Mouse (Mus musculus) c-Kit-negative CD71-positive TER-119-positive erythroid progenitor cells, embryonic 14.5 days (primary cell): ENCODE measurements around the gene Bcas3.
"Not testable (repeated sequence)": the region's sequence is repeated elsewhere in the genome, so short reads cannot be mapped to it uniquely, and the experiment has no call there.

ENCODE experiments used
- DNase-seq: peaks from one replicate; pipeline ENCODE4 v3.0.0-alpha.2; 2013; ENCODE audit warnings: low read depth, low spot score

Gene Bcas3

DNA sequence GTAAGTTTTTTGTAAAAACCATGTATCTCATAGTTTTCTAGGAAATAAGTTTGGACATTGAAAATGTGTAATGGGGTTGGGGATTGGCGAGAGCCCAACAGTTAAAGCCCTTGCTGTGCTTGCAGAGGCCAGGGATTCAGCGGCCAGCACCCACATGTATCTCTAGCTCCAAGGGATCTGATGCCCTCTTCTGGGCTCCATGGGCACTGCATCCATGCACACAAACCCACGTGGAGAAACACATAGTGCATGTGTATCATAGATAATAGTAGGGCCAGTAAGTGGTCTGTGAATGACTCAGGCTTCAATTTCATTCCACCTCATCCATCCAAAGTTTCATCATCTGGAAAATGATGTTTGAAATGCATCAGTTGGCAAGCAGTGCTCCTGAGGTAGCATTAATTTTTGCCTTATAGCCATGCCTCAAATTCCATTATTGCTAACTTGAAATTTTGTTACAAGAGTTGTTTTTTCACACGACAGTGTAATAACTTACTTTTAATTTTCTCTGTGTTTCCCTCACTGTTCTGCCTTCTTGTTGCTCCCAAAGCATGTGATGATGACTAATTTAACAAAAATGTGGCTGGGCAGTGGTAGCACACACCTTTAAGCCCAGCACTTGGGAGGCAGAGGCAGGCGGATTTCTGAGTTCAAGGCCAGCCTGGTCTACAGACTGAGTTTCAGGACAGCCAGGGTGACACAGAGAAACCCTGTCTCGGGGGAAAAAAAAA, 129.9 kb downstream of the Bcas3 start:
- peak; percentile 15 for DNase-seq

DNA sequence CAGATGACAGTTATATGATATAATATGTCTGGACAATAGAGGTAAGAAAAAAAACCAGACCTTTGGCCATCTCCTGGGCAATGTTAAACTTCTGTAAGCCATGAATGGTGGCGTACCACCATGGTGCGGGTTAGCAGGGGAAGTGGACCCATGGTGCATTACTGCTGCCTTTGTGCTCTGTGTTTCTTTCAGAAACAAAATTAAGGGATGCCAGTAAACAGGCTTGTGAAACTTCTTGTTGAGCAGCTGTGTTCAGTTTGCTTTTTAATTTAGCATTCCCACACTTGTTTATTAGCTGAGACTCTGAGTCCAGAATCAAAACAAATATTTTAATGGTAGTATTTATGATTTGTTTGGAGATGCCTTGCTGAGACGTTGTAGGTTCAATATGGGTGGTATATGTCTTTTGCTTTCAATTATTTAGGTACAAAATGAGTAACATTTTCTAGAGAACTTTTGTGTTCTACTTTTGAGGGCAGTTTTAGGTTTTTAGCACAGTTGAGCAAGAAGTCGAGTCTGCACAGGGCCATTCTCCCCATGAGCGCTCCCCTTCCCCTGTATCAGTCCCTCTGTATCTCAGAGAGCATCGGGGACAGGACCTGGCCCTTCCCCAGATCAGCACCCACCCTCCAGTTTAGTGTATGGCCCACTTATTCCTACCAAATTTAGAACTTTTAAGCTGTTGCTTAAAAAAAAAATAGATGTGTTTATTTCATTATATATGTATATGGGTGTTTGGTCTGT, 132.4 kb downstream of the Bcas3 start:
- no peak for DNase-seq

DNA sequence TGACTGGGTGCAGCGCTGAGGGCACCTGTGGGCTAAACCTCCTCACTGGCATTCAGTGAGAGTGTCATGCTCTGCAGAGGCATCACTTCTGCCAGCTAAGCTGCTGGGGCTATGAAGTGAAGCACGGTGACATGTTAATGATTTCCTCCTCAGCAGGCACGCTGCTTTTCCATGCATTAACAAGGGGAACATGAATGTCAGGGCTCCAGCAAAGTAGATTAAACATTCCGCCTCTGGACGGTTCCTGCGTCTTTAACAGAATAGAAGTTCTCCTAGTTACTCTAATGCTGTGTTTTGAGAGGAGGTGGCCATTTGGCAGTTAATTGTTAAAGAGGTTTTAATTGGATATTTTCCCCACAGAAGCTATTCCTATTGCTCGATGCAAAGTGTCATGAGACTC, 134.5 kb downstream of the Bcas3 start:
- DNase-seq = no peak

DNA sequence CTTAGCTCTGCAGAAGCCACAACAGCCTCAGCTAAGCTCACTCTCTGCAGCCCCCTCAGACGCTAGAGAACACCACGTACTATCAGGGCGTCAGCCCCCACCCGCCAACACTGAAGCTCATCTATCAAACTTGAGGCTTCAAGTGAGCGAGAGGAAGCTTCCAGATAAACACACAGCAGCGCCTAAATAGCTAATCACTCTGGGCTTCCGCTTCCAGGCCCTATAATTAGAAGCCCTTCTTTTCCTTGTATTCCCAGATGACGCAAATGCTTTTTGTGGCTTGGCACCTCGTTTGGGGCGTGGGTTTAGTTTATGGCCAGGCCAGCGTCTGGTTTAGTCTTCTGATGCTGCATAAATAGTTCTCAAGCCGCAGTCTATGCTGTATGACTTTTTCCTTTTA, 139.3 kb downstream of the Bcas3 start:
- DNase-seq = no peak

DNA sequence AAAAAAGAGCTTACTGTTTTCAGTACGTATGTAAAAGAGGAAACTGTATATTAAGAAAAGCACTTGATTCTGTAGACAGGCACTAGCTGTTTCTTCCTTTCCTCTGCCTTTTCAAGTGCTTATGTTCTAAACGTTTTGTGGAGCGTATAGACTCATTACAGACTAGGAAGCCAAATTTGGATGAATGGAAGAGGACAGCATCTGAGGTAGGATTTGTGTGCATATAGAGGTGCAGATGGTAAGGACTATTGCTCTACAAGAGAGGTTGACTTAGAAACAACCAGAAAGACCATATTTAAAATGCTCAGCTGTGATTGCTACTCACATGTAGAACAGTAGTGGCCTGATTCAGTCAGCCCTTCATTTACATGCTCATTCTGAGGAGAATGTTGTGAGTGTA, 139.7 kb downstream of the Bcas3 start:
- DNase-seq = no peak

DNA sequence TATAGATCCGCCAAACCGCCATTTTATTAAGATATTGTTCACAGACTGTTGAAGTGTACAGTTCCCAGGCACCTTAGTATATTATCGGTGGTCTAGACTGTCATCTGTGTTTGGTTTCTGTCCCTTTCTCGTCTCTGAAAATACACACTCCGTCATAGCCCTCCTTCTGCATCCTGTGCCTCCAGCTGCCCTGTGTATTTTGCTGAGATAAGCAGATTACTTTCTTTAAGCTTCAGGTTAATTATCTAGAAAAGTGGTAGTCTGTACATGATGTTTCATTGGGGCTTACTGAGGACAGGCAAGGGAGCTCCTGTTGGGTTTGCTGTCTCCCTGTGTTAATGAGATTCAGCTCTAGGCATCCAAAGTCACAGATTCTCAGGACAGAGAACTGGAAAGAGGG, 146.6 kb downstream of the Bcas3 start:
- no peak for DNase-seq

DNA sequence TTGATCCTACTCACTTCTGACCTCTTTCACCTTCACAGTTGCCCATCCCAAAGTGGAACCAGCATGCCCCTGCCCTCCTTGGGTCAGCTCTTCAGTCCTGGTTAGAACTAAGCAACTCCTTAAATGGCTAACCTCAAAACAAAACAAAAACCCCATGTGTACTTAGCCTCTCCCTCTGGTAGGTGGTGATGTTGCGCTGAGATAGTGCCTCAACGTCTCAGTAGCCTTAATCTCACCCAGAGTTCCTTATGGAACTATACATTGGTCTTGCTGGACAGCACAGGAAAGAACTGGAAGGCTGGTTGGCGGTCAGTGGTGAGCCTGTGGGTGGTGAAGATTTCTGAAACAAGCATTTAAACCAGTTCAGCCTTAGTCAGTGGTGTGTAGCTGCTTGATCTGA, 149.1 kb downstream of the Bcas3 start:
- no peak for DNase-seq

DNA sequence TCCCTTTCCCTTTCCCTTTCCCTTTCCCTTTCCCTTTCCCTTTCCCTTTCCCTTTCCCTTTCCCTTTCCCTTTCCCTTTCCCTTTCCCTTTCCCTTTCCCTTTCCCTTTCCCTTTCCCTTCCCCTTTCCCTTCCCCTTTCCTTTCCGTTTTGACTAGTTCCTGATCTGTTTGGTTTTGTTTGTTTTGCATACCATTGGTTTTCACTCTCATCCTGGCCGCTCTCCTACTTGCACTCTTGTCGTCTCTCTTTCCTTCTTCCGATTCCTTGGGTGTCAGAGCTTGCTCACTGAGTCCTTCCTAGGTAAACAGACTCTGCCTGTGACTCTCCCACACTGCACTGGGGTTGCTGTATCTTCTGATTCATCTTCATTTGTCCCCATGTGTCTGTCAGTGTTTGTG, 151.8 kb downstream of the Bcas3 start:
- not testable (repeated sequence) for DNase-seq

DNA sequence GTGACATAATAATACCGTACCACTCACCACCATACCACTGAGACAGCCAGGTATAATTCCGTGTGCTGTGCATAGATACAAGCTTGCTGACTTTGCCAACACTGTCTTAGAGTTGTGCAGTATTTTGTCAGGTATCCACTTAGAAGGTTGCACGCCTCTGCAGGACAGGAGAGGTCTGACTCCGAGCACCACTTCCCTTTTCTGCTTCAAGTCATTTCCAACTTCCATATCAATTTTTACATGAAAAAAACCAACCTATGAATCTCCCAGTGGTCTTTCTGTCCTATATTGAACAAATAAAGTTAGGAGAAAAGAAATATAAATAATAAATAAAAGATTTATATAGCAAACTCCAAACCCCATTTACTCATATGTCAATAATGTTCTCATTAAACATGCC, 152.8 kb downstream of the Bcas3 start:
- DNase-seq = no peak

DNA sequence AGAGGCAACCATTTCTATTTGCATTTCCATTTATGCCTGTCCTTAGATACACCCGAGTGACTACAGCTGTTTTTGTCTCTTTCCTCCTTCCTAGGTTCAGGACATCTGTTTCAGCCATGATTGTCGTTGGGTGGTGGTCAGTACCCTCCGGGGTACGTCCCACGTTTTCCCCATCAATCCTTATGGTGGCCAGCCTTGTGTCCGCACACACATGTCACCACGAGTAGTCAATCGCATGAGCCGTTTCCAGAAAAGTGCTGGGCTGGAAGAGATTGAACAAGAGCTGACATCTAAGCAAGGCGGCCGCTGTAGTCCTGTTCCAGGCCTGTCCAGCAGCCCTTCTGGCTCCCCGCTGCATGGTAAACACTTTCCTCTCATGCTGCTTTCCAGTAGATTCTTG, 156.4 kb downstream of the Bcas3 start:
- no peak for DNase-seq

DNA sequence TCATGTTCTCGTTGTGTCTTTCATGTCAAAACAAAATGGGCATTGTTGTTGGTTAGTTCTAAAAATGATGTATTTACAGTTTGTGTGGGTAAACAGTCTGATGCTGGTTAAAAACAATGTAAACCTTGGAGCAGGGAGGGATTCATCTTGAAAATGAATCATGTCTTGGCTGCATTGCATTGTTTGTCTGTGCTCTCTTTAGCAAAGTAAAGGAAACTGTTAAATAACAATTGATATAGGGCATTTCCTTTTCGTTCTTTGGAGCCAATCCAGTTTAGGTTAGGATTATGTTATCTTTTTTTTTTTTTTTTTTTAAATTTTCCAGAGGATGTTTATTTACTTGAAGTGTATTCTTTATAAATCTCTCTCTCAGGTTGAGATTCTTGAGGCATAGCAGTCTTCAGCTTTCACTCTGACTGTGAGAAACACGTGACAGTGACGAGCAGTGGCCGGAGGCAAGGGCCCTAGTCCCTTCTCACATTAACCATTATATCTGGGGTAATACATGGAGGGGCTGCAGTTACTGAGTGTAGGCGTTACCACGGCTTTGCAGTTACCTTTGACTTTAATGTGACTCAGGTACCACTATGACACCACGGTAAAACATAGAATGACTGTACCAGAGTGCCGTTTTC, 158.4 kb downstream of the Bcas3 start:
- no peak for DNase-seq

DNA sequence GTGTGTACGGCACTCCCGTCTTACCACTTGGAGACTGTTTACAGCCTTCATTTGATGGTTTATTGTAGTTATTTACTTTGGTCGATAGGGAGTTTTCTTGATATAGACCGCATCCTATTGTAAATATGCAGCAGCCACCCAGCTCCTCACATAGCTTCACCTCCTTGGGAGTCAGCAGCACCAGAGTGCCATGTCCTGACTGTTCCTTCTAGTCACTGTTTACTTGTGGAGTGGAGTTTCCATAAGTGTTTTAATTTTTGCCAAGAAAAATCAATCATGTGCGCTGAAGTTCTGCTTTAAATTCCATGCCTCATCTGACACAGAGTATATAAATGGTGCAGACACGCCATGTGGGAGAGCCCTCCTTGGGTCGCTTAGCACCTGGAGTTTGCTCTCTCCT, 163.8 kb downstream of the Bcas3 start:
- DNase-seq = no peak

DNA sequence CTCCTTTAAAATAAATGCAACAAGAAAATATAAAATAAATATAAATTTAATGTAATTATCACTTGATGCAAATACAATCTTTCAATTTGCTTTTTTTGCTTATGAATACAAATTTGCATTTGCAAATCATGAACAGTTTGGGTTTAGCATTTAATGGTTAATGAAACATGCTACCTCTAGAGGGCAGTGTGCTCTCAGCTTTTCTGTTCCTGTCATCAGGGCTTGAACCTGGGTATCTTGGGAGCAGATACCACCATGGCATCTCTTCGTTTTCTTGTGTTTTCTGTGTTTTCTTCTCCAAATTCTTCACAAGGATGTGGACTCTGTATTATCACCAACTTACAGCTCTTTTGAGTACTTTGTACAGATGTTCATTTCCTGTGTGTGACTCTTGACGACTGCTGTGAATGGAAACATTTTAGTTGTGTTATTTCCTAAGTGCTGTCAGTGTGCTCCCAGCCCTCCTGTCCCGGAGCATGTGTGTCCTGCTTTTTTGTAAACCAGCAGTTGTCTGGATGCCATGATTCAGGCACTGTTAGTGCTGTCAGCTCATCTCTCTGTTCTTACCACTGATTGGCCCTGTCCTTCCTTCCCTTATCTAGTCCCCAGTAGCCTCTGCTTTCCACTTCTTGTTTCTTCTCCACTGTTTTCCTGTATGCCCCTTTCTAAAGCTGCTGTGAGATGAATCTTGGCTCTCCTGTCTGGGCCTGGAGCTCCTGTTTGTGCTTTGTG, 165.2 kb downstream of the Bcas3 start:
- DNase-seq = peak; percentile 32

DNA sequence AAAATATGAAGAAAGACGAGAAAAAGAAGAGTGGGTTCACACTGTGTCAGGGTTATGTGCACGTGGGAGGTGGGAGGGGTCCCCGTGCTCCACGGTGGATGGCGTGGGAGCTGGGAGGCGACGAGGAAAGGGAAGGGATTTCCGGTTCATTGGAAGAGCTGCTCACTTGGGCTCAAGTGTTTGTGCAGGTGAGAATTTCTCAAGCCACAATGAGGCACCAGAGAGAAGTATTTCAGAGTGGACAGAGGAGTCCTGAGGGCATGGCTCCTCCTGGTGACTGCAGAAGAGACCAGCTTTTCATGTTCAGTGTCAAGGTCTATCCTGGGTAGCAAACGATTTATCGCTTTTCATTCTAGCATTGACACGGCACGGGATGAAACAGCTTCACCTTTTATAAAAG, 167.3 kb downstream of the Bcas3 start:
- no peak for DNase-seq

DNA sequence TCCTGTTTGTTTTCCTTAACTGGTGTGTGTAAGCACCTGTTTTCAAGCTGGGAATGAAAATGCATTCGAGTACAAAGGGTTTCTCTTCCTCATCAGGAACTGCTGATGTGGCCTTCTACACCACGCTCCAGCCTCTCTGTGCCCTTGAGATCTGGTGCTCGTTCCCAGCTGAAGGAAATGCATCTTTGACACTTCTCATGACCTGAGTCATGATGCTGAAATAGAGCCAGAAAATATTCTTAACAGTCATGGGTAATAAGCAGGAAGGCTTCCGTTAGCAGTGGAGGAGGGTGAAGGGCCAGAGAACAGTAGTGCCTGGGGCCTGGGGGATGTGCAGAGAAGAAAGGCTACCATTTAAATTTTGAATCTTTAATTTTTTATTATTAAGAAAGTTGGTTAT, 168.0 kb downstream of the Bcas3 start:
- DNase-seq = no peak

DNA sequence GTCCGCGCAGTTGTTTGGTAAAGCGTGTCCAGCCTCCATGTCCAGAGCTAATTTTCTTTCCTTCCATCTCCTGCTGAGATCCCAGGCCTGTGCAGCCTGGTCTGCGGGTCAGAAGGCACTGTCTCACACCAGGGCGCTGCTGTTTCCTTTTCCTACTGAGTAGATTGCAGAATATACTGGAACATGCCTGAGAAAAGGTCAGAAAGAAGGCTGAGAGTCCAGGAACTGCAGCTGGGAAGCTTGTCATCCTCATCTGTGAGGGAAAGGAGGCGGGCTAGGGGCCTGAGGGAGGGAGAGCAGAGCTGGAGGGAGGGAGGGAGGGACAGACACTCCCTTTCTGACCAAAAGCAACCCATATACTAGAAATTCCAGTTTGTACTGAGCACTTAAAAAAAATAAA, 170.7 kb downstream of the Bcas3 start:
- no peak for DNase-seq

DNA sequence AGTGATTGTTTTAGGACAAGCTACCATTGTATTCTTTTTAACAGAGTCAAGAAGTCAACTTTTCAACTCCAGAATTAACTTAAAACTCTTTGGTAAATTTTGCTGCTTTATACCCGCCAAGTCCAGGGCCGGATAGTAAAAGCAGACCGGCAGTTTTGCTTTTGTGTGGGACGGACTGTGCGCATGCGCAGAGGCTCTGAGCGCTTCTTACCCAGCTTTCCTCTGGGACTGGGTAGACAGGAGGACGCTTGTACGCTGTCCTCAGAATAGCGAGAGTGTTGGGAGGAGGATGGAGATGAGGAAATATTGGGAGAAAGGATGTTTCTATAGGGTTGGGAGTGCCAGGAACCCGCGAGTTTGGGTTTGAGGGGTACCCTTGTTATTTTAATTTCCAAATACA, 171.2 kb downstream of the Bcas3 start:
- no peak for DNase-seq

DNA sequence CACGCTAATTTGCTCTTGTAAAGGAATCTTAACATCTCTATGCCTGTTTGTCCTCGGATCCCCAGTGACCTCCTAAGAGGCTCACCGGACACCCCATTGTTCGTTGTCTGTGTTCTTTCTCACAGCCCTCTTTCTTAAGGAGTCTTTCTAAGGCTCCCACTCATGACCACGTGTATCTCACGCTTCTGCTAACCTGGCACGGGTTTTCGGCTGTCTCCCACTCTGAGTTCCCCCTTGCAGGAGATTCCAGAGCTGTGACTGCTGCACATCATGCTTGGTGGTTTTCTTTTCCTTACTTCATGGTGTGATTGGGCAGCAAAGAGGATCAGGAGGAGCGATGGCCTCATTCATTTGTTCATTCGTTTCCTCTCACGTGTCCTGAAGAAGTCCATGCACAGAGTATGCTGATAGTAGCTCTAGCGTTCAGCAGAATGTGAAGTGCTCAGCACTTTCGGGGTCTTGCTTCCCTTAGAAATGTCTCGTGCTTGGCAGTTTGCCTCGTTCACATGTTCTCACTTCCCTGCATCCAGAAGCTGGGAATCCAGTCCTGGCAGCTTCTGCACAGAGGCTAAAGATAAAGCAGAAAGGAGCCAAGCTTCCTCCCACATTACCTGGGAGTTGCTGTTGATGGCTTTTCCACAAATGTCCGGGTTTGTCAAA, 172.0 kb downstream of the Bcas3 start:
- no peak for DNase-seq

DNA sequence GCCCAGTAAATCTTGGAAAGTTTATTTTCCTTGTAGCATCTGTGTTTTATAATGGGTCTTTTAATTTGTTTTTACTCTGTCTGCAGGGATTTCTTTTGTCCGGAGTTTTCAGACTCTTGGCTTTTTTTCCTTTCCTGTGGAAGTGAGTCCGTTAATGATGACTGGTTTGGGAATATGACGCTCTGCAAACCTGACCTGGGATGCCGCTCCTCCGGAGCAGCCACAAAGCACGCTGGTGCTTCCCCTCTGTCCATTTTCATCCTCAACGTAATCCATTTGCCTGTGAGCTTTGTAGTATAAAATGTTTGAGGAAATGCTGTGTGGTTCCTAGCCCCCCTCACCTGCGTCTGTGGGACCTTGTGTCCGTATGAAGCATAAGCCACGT, 172.5 kb downstream of the Bcas3 start:
- no peak for DNase-seq

DNA sequence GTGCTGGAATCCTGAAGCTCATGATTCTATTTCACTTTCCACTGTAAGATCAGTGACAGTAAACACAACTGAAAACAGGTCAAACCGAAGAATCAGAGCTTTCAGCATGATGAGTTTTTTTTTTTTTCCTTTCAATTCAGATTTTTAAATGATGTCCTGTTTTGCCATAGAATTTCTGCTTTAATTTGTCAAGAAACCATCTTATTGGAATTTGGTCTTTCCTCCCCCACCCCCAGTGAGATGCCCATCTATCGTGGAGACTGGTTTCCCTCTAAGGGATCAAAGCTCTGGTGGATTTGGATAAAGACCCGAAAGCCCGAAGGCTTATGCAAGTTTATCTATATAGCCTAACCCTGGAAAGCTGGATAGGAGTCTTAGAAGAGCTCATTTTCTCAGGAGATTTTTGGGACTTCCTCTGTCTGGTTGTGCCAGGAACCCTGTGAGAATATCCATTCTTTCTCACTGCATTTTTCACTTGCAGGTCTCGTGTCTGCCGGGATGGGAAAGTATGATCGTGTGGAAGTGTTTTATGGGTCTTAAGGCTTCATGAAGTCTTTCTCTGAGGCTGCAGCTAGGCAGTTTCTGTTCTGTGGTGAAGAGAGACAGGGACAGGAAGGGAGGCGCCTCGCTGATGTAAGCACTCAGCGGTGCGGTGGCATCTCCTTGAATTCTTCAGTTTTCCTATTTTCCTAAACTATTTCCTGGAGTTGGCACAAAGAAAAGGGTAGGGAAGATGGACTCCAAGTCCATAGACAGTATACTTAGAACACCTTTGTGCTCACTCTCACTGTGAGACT, 173.2 kb downstream of the Bcas3 start:
- DNase-seq = no peak

DNA sequence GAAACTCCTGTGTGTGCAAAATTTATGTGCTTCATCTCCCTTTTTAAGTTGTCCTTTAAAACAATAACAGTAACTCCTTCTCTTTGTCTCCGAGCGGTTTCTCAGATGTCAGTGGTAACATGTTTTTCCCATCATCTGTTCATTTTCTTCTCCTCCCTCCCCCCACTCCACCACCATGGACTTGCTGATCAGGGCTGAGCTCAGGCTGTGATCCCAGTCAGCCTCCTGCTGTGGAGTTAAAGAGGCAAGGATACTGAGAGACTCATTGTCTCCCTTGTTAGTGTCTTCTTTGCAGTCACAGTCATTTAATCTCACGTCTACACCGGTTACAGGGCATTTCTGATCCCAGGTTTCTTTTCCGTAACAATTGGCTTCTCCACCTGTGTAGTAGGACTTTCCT, 174.3 kb downstream of the Bcas3 start:
- DNase-seq = no peak
